Mouse (Mus musculus) brain, embryonic 14.5 days (tissue): Measurements from ENCODE around the gene Ccdc8.

ENCODE experiments used
- CTCF ChIP-seq: fragments of 200-500 bp; IDR thresholded peaks from 2 replicates; pipeline ENCODE4 v1.5.1; 2012; ENCODE audit warnings: inconsistent platforms, mild to moderate bottlenecking, moderate library complexity, borderline replicate concordance; ENCODE audit not compliant: insufficient read depth, insufficient read length; ENCODE audit errors: extremely low read depth
- POLR2A ChIP-seq: fragments of 200-500 bp; IDR thresholded peaks from 2 replicates; pipeline ENCODE4 v1.6.1; 2012; ENCODE audit warnings: mild to moderate bottlenecking, inconsistent platforms, borderline replicate concordance; ENCODE audit not compliant: poor library complexity, insufficient read depth, insufficient read length, severe bottlenecking; ENCODE audit errors: extremely low read depth

- TF ChIP-seq CTCF = no peak
- TF ChIP-seq POLR2A = no peak
Observed at GRCm38 (mm10) chr7:16995345-16995744, 2.8 kb downstream of the Ccdc8 start.
